Mouse (Mus musculus): ENCODE data around the gene Pced1a. TPM values are rescaled to one million over a fixed set of nuclear protein-coding genes. Genes with fewer than 3 reads are reported as not detected.

Pced1a gene
- total RNA-seq, 2 experiments from 2014 or later, result 19.5 to 22.1 TPM

DNA sequence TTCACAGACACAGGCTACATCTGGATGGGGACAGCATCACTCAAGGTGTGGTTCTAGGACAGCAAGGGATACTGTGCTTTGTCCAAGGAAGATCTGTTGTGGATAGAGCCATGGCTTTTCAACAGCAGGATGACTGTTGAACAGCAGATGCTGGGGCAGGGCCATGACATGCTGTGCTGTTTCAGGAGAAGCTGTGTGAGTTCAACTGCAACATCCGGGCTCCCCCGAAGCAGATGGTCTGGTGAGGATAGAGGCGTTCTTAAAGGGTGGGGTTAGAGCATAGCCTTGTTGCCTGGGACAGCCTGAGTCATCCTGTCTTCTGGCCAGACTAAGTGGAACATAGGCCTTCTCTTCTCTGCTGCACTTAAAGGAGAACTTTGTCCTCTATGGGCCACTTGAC, 14.4 kb upstream of the Pced1a start:
- DNase-seq (ENCODE audit: low spot score in 2 of 2), result no peak

DNA sequence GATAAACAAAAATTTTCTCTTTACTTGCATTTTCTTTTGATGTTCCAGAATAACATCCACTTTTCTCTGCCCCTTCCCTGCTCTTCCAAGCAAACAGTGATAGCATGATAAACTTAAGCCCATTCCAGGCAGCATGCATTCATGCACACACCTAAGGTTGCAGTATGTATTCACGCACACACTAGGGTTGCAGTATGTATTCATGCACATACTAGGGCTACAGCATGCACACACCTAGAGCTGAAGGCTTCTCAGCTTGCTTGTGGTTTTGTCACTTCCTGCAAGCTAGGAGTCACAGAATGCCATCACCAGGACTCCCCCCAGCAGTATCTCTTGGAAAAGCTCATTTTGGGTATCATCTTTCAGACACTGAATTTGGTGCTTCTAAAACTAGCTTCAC, 12.3 kb upstream of the Pced1a start:
- no peak for DNase-seq (ENCODE audit: low spot score in 2 of 2)

DNA sequence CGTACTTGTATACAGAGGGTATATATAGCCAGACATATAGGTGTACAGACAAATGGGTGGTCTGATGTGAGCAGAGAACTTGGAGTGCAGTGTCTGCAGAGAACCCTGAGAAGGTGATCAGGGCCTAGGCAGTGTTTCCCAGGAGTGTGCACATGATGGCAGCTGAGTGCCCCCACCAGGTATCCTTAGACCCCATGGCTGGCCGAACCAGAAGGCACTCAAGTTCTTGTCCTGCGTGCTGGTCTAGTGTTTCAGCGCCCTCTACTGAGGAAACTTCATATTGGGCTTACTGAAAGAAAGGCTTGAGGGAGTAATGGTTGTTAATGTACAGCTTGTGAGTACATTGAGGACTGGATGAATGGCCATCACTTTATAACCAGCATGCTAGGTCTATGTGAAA, 8.7 kb upstream of the Pced1a start:
- peak; percentile 44 to 66 for DNase-seq (ENCODE audit: low spot score in 2 of 2)

DNA sequence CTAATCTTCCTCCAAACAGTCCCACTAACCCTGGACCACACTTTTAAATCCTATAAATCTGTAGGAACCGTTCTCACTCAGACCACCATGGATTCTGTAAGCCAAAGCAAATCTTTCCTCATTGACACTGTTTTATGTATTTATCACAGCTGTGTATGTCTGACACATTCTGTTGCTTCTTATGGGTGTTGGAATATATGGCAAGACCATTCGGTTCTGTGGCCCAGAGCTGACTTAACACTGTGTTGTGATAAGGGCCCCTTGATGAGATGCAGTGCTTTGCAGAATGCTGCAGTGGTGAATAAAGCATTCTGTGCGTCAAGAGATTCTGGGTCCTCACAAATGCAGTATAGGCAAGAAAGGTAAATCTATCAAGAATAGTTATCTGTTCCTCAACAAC, 7.7 kb upstream of the Pced1a start:
- DNase-seq (ENCODE audit: low spot score in 2 of 2), result no peak

DNA sequence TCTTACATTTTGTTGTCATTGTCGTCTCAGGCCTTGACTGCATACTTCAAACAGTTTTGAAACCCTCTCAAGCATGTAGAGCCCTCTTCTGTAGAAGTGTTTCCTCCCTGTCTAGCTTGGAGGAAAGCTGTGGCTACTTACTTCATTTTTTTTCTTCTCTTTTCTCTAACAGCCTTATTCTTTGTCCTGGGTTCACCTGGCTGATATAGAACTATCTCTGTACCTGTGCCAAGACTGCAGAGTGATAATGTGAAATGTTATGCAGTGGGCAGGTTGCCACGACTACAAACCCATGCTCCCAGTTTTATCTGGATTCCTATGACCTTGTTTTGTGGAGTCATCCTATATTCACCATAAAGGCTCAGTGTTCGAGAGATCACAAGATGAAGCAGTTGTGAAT, 6.0 kb upstream of the Pced1a start:
- DNase-seq (ENCODE audit: low spot score in 2 of 2), result no peak

DNA sequence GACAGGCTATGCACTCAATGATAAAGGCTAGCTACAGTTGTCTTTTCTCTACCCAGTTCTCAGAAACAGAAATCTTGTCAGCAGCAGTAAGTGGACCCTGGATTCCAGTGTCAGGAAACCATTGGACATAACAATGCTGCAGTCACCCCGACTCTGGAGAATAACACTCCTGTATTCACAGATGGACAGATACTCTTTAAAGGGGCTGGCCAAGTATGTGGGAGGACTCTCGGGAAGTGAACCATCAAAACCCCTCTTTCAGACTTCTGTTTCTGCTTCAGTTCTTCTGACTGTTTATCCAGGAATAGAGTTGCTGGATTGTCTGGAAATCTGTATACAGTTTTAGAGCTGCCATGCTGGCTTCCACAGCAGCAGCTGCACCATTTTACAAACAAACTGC, 5.3 kb upstream of the Pced1a start:
- no peak for DNase-seq (ENCODE audit: low spot score in 2 of 2)

- no peak for DNase-seq (ENCODE audit: low spot score in 2 of 2)
These were observed 611 bp upstream of the Pced1a start for GRCm38 (mm10) chr2:130425112-130425511.

DNA sequence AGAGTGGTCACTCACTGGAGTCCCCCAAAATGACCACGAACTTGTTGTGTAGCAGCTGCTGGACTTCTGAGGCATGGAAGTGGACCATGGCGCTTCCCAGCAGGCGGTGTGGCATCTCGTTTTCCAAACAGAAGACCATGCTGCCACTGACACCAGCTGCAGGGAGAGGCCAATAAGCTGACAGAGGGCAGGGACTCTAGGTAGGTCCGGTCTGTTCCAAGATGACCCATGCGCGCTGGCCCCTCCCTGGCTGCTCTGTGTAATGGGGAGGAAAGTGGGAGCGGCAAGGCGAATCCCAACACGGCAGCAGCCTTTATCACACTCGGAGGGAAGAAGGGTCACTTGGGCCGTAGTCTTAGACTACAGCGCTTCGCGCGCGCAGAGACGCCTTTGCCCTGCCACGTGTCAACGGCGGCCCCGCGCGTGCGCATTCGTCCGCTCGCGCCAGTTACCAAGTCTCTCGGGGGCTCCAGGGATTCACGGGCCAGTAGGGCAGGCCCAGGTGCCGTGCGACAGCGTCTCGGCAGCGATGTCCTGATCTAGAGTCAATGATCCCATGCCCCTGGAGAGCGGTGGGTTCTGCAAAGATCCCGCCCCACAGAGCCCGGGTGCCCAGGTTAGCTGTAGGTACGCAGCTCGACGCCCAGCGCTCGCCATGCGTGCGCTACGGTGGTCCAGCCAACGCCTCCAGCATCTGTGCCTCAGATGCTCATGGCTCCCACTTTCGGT, 940 bp downstream of the Pced1a start:
- DNase-seq (ENCODE audit: low spot score in 2 of 2), result peak; percentile 73 to 81

DNA sequence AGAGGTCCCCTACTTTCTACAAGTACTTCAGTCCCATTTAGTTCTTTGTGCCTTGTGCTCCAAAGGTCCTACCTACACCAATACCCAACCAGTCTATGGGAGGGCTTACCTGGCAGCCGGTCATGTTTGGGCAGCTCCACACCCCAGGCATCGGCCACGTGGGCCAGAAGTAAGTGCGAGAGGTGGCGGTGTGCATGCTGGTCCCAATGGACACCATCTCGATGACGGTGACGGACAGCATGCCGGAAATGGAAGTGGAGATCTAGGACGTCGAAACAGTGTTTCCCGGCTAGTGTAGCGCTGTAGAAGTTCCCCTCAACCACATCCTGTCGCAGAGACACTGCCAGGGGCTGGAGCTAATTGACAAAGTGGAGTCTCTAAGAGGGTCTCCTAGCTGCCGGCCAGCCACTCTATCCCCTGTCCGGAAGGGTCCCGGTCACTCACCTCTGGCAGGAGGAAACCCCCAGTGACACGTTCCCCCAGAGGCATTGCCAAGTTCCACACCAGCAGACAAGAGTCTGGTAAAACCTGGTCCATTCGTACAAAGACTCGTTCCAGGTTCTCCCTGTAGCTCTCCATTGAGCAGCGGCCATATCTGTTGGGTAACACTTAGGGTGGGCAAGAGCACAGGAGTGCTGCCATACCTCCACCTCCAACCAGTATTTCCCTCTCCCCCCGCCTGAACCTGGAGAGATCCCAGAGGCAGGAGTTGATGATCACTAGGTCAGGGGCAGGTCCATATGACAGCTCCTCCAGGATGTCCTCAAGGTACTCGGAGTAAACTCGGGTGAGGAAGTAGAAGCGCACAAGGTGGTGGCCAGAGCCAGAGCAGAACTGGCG, 2.5 kb downstream of the Pced1a start:
- no peak for DNase-seq (ENCODE audit: low spot score in 2 of 2)

DNA sequence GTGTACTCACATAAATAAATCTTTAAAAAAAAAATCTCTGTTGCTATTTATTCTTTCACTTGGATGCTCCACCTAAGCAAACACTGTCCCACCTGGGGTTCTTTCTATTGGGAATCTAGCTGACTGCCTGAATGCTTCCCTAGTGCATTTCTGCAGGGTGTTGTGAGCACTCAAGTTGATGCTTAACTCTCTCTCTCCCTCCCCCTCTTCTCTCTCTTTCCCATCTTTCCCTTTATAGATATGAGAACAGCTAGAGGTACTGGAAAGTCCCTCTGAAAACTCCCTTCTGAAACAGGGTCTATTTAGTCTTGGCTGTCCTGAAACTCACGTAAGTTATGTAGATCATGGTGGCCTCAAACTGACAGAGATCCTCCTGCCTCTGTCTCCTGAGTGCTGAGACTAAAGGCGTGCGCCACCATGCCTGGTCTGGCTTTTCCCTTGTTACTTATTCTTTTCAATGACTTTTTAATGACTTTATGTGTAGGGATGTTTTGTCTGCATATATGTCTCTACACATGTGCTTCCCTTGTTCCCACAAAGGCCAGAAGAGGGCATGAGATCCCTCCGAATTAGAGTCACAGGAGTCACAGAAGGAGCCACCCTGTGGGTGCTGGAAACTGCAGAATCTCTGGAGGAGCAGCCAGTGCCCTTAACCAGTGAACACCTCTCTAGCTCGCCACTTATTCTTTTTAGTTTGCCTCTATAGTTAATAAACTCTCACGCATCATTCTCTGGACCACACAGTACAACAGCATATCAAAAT, 10.2 kb downstream of the Pced1a start:
- DNase-seq (ENCODE audit: low spot score in 2 of 2), result no peak

- no peak for DNase-seq (ENCODE audit: low spot score in 2 of 2)
These were observed 11.7 kb downstream of the Pced1a start for GRCm38 (mm10) chr2:130412775-130413174.

GRCm38 (mm10) chr2:130411558-130412495, 12.7 kb downstream of the Pced1a start:
- DNase-seq (ENCODE audit: low spot score in 2 of 2), result peak; percentile 81 to 86

DNA sequence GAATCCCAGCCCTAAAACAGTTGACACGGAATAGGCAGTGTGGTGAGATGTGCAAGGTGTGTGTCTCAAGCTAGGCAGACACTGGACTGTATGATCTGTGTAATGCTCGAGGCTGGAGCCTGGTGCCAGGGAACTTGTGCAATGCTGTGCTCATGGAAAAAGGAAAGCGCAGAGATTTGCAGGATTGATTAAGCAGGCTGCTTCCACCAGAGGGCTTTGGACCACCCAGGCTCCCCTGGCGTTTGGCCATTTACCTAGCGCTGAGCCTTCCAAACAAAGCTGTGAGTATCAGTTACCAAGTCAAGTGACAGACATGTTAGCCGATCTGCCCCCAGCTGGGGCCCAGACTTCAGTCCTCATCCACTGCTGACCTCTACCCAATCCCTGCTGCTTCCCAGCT, 16.3 kb downstream of the Pced1a start:
- no peak for DNase-seq (ENCODE audit: low spot score in 2 of 2)

DNA sequence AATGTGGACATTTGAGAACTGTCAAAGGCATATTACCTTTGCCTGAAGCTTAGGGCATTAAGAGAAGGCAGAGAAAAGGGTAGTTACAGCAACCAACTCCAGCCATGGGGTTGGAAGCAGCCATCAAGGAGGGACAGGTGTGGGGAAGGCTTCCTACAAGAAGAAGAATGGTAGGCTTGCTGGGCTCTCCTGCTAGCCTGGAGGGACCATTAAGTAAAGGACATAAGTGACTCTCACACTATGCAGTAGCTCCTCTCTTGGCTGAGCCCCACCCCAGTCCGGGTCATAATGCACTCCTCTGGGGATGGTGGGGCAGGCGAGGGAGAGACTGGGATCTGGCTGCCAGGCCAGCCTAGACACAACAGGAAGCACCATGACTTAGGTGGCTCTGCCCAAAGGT, 18.3 kb downstream of the Pced1a start, which contains the start of gene Tmem239:
TSS of gene Tmem239 (plus strand) at position 301 of the 400 bp plus-strand sequence.
- DNase-seq (ENCODE audit: low spot score in 2 of 2), result no peak

DNA sequence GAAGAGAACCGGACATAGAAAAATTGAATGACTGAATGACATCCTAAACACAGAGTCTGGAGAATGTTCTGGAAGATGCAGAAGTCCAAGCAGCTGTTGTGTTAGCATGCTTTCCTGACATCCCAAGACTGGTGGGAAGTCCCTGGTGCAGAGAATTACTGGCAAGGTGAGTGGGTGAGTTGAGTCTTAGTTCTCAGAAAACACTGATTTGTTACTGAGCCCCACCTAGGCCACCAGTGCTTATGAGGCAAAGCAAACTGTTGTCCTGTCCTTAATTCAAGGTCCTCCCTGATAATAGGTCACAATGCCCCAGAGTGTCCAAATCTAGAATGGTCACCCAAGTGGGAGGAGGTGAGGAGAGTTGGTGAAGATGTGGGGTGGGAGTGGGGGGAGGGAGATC, 19.6 kb downstream of the Pced1a start, which contains the start of the genes Gm28372 and 1700020A23Rik:
TSS of gene Gm28372 (plus strand) at position 301 of the 400 bp plus-strand sequence.
TSS of gene 1700020A23Rik (plus strand) at position 321 of the 400 bp plus-strand sequence.
- DNase-seq (ENCODE audit: low spot score in 2 of 2), result no peak

DNA sequence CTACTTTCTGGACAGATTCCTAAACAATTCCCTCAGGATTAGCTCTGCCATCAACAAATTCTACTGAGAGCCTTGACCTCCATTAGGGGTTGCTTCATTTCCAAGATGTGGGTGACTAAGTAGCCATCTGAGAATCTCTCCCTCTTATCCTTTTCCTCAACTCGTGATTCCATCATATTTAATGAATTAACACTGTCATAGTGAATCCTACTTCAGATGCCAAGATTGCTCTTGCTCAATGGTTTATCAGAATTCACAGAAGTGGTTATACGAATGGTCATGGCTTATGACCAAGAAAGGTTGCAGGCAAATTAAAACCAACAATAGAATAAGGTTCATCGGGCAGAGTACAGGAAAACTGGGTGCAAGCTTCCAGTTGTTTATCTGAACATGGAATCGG, 22.6 kb downstream of the Pced1a start:
- DNase-seq (ENCODE audit: low spot score in 2 of 2), result no peak

DNA sequence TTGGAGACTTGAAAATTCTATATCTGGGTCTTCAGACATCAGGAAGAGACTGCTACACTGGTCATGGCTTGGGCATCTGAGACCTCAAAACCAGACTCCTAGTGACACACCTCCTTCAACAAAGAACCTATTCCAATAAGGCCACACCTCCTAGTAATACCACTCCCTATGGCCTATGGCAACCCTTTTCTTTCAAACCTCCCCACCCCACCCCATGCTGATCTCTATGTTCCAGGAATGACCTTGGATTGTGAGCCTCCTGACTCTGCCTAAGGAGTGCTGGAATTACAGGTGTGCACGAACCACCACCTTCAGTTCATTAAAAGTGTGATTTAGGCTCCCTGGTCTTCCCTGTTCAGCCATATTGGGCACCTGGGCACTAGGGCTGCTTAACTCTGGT, 24.5 kb downstream of the Pced1a start:
- no peak for DNase-seq (ENCODE audit: low spot score in 2 of 2)

DNA sequence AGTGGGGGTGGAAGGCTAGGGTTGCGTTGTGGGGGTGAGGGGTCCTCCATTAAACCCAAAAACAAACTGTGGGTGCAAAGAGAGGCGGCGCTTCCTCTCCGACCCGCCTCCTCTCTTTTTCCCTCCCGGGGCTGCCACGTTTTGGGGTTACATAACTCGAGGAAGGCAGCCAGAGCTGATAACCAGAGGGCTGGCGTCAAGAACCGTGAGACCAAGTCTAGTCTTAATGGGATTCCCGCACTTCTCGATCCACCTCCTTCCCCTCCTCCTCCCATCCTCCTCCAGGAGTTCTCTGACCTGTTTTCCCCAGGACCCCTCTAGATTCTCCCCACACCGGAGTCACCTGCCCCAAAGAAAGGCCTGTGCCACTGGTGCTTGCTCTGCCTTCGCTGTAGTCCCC, 26.4 kb downstream of the Pced1a start:
- peak in 1 of 2 experiments; percentile 39 for DNase-seq (ENCODE audit: low spot score in 2 of 2)

DNA sequence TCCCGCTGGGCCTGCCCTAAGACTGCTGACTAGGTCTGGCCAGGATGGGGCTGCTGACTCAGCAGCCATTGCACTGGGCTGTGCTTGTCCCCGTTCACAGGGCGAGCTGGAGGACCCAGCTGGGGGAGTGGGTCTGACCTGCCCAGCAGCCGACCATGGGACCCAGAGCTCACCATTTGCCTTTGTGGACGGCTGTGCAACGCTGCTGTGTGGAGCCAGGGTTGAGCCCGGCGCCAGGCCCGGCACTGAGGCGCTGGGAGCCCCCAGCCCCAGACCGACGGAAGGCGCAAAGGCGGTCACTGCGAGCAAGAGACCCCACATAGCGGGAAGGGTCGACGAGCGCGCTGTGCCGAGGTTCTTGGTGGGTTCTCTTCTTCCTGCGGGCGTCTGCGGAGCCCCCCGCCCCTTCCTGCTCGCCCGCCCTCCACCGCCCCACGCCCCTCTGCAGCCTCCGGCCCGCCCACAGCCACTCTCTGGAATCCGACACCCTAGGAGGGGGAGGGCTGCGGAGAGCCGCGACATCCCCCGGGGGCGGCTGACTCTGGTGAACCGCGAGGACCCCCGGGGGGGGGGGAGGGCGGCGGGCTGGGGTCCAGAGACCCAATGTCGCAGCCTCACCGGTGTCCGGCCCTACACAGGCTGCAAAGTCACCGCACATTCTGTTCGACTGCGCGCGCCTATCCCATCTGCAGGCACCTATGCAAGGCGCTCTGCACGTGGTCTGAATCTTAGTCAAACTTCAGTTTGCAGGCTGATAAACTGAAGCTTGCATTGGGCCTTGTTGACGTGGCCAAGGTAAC, 27.1 kb downstream of the Pced1a start, which contains the start of gene Cpxm1:
TSS of gene Cpxm1 (minus strand) at position 389 of the 800 bp plus-strand sequence.
- no peak for DNase-seq (ENCODE audit: low spot score in 2 of 2)

All from left cerebral cortex, adult 18-20 months (tissue).